Mouse (Mus musculus) liver, embryonic 14.5 days (tissue): Measurements from ENCODE around the gene Idi1.

ENCODE experiments used
- CTCF ChIP-seq: IDR thresholded peaks from 2 replicates; pipeline ENCODE4 v1.5.1; 2016; ENCODE audit warnings: antibody characterized with exemption, low read depth, control low read depth
- EP300 ChIP-seq: IDR thresholded peaks from 2 replicates; pipeline ENCODE4 v1.6.1; 2016; ENCODE audit warnings: antibody characterized with exemption, low read depth

DNA sequence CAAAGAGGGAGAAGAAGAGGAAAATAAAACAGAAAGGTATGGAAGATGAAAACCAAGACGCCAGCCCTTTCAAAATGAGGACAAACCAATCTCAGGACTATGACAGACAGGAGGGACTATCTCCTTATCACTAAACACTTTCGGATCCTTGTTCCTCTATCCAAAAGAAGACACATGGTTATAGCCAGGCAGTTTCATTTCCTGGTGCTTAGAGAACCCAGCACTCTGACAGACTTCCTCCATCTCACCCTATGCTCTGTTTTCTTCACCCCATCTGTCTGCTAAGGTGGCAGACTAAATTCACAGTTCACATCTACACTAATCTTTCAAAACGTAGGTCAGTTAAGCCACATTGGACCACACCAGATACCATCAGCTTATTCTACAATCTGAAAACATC is 43.0 kb upstream of the Idi1 start:
- TF ChIP-seq CTCF = no peak
- no peak for TF ChIP-seq EP300
